Mouse (Mus musculus) liver, postnatal 0 days (tissue): ENCODE results near the gene Tacc2.

ENCODE experiments used
- CTCF ChIP-seq: sonication (generic); IDR thresholded peaks from 2 replicates; pipeline ENCODE4 v1.5.1; 2016; ENCODE audit warnings: antibody characterized with exemption, low read depth
- EP300 ChIP-seq: IDR thresholded peaks from 2 replicates; pipeline ENCODE4 v1.6.1; 2016; ENCODE audit warnings: antibody characterized with exemption, low read depth, mild to moderate bottlenecking

GRCm38 (mm10) chr7:130656965-130657364, 79.7 kb downstream of the Tacc2 start:
- no peak for TF ChIP-seq CTCF
- no peak for TF ChIP-seq EP300
